Mouse (Mus musculus) adrenal gland, adult 18-20 months (tissue): ENCODE data around the gene Rimbp3. TPM values are rescaled to one million over a fixed set of nuclear protein-coding genes. Genes with fewer than 3 reads are reported as not detected.
"Not testable (repeated sequence)": the region's sequence is repeated elsewhere in the genome, so short reads cannot be mapped to it uniquely, and the experiment has no call there.

Experiments
- DNase-seq, 2 experiments: peaks; one replicate each; pipeline ENCODE4 v3.0.0; 2021 to 2022; ENCODE audit warnings: low spot score in 2 of 2
- total RNA-seq, 2 experiments: library from RNA; stranded (reverse); gene quantifications; 1 replicate in 1 of 2; 2 replicates in 1 of 2; pipeline ENCODE4 v1.2.3; 2021

The Rimbp3 gene
- total RNA-seq, 2 experiments from 2014 or later, result 0.06 TPM; not detected in 1

DNA sequence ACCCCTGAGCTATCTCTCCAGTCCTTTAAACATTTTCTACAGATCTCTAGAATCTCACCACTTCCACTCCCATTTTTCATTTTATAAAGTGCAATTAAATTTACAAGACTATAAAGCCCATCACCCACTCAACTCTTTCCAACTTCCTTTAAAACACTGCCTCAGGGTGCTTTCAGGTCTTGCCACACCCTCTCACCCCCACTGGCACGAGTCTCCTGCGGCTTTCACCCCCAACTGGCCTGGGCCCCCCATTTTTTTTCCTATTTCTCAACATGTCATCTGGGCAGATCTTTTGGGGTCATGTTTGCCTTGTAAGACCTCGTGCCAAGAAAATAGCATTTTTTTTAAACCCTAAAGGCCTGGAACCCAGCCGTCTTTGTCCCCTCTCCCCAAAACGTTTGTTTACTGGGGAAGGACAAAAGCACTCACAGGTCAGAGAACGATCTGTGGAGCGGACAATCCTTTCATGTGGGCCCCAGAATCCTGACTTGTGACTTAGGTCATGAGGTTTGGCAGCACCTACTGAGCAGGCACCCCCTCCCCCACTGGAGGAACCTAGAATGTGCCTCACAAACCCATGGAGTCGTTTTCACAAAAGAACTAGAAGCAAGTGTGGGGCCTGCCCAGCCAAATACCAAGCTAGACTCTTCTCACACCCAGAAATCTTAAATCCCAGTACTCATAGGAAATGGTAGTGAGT, 8.7 kb downstream of the Rimbp3 start:
- no peak for DNase-seq

DNA sequence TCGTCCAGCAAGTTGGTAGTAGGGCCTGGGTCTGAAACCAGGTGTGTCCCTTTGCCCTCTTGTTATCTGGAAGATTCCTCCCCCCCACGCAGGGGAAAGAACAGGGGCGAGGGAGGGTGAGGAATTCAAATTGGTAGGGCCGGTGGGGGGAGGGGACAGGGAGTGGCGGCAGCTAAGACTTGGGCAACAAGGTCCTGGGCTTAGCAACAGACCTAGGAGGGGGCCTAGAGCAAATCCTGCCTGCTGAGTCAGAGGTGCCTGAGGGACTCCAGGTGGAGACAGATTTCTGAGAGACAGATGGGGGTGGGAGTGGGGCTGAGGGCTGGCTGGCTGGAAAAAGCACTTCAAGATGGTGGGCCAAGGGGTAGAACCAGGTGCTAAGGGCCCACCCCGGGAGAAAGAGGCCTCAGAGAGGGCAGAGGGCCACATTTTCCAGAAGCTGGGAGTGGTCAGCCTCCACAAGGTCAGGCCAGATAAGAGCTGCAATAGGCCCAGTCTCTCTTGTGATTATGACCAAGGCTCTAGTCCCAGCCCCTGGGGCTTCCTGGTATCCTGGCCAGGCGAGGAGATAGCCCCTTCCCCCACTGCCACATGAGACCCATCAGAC, 11.8 kb downstream of the Rimbp3 start:
- DNase-seq, result no peak

DNA sequence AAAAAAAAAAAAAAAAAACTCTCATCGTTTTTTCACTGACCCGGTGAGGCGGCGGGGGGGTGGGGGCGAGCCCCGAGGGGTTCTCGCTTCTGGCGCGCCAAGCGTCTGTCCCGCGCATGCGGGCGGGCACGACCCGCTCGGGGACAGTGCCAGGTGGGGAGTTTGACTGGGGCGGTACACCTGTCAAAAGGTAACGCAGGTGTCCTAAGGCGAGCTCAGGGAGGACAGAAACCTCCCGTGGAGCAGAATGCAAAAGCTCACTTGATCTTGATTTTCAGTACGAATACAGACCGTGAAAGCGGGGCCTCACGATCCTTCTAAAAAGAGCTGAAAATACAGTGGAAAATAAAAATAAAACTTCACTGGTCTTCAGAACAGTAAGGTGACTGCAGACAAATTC, 13.8 kb downstream of the Rimbp3 start:
- peak; percentile 100 for DNase-seq

DNA sequence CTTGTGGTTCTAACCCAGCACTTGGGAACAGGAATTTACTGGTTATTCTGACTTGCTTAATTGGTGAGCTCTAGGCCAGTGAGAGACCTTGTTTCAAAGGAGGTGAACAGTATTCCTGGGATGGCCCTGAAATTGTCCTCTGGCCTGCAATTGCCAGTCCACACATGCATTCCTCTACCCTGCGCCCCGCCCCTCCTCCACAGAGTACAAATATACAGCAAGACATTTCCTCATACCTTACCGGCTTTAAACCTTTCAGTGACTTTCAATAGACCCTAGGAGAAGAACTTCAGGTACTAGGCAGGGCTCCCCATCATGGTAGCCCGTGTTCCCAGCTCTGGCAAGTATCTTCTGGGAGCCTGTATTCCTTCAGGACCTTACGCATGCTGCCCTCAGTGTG, 17.2 kb downstream of the Rimbp3 start:
- no peak for DNase-seq

DNA sequence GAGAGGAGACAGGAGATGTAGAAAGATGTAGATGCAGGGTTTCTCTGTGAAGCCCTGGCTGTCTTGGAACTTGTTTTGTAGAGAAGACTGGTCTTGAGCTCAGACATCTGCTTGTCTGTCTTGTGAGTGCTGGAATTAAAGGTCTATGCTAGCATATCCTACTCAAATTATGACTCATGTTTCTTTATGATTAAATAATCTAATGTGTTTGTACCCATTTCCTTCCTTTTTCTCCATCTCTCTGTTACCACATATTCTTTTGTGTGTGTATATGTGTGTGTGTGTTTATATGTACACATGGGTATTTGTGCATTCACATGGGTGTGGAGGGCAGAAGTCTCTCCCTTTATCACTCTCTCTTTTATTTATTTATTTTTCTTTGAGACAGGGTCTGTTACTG, 18.1 kb downstream of the Rimbp3 start:
- no peak for DNase-seq

DNA sequence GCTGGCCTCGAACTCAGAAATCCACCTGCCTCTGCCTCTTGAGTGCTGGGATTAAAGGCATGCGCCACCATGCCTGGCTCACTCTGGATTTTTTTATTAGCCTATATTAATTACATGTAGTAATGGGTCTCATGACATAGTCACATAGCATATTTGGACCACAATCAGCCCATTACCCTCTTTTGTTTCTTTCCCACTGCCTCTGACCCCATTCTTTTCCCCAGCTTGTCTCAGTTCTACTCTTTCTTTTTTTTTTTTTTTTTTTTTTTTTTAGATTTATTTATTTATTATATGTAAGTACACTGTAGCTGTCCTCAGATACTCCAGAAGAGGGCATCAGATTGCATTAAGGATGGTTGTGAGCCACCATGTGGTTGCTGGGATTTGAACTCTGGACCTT, 23.1 kb downstream of the Rimbp3 start:
- DNase-seq, result not testable (repeated sequence)

DNA sequence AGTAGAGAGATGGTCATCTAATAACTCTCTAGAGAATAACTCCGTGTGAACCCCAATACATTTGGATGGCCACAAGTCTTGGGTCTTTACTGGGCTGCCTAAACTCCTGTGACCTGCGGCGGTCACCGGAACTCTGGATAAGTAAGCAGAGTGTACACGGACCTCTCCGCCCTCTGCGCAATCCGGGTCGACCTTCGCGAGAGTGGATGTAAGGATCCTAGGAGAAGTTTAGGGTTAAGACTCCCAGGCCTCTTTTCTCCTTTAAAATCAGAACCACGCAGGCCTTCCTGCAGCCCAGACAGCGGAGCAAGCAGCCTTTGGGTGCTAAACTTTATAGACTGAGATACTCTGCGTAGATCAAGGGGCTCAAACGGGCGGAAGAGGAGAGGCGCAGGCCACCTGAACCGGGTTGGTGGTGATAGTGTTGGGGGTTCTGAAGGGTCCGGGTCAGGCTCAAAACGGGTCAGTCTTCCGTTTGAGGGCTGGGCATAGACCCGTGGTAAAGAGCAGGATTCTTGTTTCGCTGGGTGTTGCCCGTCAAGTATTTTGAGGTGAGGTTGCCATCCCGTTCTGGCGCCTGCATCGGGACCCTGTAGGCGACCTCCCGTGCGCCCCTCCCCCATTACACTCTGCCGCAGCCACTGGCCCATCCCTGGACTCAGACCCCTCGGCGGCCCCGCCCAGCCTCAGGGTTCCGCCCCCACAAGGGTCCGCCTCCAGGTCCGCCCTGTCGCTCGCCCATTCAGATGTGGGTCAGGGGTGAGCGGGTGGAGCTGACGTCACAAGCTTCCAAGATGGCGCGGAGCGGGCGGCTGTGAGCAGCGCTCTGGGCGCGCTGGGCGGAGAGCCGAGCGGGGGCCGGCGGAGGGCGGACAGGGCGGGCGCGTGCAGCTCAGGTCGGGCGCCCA, 24.6 kb downstream of the Rimbp3 start, which contains the start of gene Hic2:
Hic2 (plus strand) TSS at position 779 of the 908 bp plus-strand sequence.
- DNase-seq, result peak; percentile 94 to 95

DNA sequence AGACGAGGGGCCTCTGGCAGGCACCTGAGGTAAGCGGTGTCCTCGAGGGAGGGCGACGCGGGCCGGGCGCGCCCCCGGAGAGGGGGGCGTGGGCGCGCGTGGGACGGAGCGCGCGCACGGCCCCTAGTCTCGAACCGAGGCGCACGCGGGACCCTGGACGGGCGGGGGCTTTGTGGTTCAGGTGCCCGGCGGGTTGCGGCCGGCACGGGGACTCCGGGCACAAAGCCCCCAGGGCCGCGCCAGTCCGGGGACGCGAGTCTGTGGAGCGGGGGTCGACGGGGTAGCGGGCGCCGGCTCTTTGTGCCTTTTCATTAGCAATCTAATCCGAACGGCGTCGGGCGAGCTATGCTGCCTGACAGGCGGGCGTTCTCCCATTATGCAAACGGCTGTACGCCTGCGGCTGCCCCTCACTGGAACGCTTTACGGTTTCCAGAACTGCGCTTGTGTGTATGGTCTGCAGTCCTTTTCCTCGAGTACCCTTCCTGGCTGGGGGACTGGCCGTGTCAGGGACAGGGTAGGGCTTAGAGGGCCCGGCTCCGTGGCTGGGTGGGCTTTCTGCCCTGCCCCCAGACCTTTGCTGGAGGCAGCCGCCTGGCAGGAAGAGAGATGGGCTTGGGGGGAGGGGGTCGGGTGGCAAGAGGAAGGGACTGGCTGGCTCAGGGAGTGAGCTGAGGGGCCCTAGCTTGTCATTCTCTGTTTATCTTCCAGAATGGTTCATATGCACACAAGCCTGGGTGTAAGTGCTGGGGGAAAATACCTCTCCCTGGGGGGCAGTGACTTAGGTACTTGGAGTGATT, 25.5 kb downstream of the Rimbp3 start:
- peak in 1 of 2 experiments; percentile 31 for DNase-seq

DNA sequence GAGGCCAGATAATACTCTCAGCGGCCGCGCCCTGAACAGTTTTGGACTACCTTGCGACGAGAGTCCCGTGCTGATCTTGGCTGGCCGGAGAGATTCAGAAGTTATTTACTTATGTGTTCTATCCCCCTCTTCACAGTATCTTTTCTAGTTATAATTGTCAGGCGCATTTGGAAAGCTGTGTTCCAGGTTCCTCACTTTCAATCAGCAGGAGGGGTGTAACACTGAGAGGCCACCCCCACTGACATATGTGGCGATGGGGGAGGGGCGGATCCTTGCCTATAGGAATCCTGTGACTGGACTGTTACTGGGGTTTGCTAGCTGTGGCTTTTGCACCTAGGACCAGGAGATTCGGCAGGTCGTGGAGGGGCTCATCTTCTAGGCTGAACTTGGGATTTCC, 26.1 kb downstream of the Rimbp3 start:
- no peak for DNase-seq

DNA sequence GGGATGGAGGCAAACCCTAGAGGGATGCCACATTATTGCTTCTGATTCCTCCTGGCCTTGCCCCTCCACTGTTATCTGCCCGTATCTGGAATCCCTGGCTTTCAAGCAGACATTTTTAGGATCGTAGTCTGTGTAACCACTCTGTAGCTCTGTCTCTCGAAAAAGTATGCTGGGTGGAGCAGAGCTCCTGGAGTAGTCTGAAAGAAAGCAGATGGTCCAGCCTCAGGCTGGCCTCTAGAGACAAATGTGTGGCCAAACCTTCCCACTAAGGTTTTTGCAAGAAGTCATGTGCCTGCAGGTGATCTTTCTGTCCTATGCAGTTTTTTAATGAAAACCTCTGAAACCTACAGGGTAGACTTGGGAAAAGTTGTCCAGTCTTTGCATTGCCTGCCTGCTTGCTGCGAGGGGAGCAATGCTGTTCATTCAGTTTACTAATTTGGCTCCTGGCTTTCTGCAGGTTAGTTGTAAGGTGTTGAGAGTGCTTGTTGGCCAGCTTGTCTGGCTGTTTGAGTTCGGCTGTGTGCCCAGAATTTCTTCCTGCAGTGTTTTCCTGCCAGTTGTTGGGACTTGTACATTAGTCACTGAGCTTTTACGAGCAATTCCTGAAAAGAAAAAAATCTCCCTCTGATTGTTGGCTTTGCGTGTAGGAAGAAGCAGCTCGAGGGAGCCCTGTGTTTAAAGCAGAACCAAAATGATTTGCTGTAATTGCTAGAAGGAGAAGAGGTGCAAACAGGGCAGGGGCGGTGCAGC, 26.7 kb downstream of the Rimbp3 start:
- DNase-seq, result no peak

DNA sequence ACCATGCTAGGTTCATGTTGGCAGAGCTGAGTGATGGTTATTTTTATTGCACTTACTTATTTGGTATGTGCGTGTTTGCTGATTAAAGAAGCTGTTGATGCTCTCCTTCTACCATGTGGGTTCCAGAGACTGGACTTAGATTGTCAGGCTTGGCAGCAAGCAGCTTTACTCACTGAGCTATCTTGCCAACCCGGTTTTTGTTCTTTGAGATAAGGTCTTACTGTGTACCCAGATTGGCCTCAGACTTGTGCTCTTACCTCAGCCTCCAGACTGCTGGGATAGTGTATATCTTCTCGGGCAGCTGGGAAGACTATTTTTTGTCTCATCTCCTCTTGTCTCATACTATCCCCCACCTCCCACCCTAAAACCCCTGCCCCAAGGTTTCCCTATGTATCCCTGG, 29.2 kb downstream of the Rimbp3 start:
- DNase-seq, result no peak

DNA sequence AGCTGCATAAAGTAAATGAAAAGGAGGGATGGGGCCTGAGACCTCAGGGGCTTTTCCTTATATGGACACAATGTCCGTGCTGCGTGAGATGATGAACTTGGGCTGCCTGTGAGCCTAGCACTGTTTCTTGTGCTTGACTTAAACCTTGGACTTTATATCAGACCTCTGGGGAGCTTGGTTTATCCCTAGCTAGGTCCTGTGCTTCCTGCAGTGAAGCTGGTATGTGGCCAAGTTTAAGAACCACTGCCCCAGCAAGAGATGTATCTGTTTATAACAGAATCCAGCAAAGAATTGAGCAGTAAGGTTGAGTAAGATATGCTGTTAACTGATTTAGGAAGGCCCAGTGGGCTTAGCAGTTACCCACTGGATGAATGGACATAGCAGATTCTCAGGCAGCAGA, 31.0 kb downstream of the Rimbp3 start:
- no peak for DNase-seq

DNA sequence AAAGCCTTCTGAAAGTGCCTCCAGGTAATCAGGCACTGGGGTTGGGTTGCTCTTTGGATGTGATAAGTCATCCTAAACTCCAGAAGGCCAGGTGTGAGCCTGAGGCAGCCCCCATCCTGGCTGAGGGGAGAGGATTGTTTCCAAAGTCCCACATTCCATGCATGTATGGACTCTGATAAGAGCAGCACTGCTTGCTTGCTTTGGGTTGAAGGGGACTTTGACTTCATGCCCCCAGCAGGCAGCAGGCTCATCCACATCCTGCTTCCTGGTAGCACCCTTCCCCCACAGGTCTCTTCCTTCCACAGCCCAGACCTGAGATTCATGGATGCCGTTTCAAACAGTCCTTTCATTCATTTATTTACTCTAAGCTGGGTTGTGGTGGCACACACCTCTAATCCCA, 35.3 kb downstream of the Rimbp3 start:
- DNase-seq, result no peak

DNA sequence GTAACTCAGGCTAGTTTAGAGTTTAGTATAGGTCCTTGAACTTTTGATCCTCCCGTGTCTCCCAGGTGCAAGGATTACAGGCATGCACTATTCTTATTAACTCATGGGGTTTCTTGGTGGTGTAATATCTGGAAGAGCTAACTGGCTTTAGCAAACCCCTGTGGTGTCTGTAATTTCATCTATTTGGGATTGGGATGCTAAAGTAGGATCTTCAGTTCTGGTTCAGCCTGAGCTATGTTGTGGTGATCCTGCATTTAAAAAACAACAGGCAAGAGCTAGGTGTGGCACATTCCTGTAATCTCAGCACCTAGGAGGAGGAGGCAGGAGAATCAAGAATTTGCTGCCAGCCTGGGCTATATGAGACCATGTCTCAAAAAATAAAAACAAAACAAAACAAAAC, 36.6 kb downstream of the Rimbp3 start:
- DNase-seq, result no peak

DNA sequence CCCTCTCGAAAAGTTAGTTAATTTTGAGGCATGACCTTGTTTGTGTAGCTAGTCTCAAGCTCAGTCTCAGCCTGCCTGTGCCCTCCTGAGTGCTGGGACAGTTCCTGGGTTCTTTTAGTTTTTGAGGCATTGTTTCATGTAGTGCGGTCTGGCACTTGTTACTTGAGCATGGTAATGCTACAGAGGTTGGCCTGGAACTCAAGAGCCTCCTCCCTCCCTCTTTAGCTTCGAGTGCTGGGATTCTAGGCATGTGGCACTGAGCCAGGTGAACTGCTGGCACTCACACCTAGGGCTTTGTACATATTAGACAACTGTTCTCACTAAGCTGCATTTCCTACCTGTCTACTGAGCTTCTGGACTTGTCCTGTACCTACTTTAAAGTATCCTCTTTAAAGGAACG, 39.3 kb downstream of the Rimbp3 start:
- no peak for DNase-seq

DNA sequence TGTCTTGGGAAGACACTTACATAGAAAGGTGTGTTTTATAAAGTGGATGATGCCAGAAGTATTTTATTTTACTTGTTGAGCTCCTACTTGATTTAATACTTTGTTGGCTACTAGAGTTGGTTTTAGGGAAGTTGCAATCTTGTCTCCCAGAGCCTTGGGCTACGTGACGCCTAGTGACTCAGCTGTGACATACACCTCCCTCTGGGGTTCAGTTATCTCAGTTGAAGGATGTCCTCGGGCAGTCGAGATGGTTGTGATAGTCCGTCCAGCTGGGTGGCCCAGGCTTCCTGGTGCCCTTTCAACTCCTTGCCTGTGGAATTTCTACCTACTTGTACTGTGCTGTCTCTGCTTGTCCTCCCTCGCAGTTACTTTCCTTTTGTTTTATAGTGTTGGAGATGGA, 40.7 kb downstream of the Rimbp3 start:
- peak in 1 of 2 experiments; percentile 49 for DNase-seq

DNA sequence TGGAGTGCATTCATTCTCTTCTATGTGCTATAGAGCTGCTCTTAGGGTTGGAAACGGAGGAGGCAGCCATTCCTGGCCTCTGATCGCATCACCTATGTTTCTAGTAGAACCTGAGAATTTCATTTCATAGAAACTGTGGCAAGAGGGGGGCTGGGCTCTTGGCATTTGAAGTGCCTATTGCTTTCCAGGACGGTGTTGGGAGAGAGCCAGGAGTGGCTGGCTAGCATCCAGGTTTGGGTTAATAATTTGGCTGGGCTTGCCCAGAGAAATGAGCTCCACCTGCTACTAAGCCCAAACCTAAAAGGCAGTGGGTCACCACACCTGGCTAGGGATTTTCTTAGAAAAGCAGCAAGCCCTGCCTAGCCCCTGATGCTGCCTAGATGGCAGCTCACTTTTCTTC, 43.1 kb downstream of the Rimbp3 start:
- DNase-seq, result peak; percentile 79 to 80

DNA sequence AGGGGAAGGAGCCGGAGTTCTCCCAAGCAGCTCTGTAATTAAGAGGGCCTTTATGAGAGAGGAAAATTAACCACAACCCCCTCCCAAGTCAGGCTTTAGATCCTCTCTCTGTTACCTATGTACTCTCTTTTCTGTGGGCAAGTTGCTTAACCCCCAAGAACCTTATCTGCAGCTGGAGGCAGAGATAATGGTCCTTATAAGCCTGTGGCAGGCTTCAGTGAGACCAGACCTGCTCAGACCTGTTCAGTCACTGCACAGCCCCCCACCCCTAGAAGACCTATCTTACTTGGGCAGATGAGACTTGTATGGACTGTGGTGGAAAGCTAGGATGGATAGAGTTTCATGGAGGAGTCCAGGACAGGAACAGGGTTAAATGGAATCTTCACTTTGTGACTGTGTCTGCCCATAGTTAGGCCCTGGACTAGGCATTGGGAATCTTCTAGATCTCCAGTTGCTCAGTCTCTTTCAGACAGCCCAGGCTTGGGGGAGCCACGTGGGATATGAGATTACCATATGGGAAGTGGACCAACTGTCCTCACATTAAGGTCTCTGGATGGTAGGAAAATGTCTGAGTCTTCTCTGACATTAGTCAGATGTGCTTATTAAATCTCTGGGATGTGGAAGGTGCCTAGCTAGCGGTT, 43.8 kb downstream of the Rimbp3 start:
- no peak for DNase-seq

DNA sequence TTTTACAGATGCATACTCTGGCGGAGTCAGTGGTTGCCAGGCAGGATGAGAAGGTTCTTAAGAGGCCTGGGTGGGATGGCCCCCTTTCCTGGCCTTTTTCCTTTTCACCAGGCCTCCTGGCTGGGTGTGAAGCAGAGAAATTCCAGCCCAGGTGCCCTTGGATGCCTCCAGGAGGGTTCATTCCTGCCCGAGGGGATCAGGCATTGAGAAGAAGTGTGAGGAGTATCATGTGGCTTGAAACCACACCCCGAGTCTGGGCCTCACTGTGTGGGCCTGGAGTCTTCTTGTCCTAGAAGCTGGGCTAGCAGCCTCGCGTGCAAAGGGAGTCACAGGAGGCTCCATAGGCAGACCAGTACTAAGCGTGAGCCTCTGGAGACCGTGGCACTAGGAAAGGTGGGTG, 44.4 kb downstream of the Rimbp3 start:
- no peak for DNase-seq
